Mouse (Mus musculus) C2C12 (cell line): ENCODE data around the gene Ttn. TPM values are rescaled to one million over a fixed set of nuclear protein-coding genes. Genes with fewer than 3 reads are reported as not detected.

Experiments
- H3K27me3 ChIP-seq: one replicate; pipeline ENCODE4 v1.6.1; 2011; ENCODE audit not compliant: control insufficient read depth, insufficient read depth, insufficient read length
- H3K36me3 ChIP-seq: one replicate; pipeline ENCODE4 v1.6.1; 2011; ENCODE audit not compliant: control insufficient read depth, insufficient read depth
- H3K4me3 ChIP-seq: one replicate; pipeline ENCODE4 v1.5.1; 2011; ENCODE audit warnings: mild to moderate bottlenecking, control low read depth; ENCODE audit not compliant: poor library complexity, insufficient read depth, severe bottlenecking
- H3K79me2 ChIP-seq: one replicate; pipeline ENCODE4 v1.6.1; 2011; ENCODE audit not compliant: control insufficient read depth, insufficient read depth
- H3K79me3 ChIP-seq: one replicate; pipeline ENCODE4 v1.6.1; 2011; ENCODE audit warnings: low read depth, control low read depth
- H3ac ChIP-seq: one replicate; pipeline ENCODE3; 2011; ENCODE audit warnings: low read depth; ENCODE audit not compliant: control insufficient read depth, insufficient read length
- CEBPB ChIP-seq: IDR thresholded peaks from one replicate; pipeline ENCODE4 v1.6.1; 2011; ENCODE audit warnings: low read depth, mild to moderate bottlenecking, control low read depth, moderate library complexity
- CTCF ChIP-seq: IDR thresholded peaks from one replicate; pipeline ENCODE4 v1.5.1; 2011; ENCODE audit not compliant: control insufficient read depth, insufficient read depth, insufficient read length
- FOSL1 ChIP-seq: IDR thresholded peaks from one replicate; pipeline ENCODE4 v1.8.0; 2011; ENCODE audit warnings: mild to moderate bottlenecking, low read length; ENCODE audit not compliant: poor library complexity, insufficient read depth, severe bottlenecking
- MAX ChIP-seq: IDR thresholded peaks from one replicate; pipeline ENCODE4 v1.6.1; 2011; ENCODE audit warnings: mild to moderate bottlenecking, control low read depth
- MYOD1 ChIP-seq: IDR thresholded peaks from one replicate; pipeline ENCODE4 v1.6.1; 2011; ENCODE audit warnings: low read depth; ENCODE audit not compliant: control insufficient read depth, insufficient read length
- MYOG ChIP-seq: IDR thresholded peaks from one replicate; pipeline ENCODE4 v1.6.1; 2011; ENCODE audit not compliant: control insufficient read depth, insufficient read length; ENCODE audit errors: extremely low read depth
- USF1 ChIP-seq: IDR thresholded peaks from one replicate; pipeline ENCODE4 v1.6.1; 2011; ENCODE audit warnings: low read depth, mild to moderate bottlenecking, control low read depth, moderate library complexity
- polyA plus RNA-seq: library from polyadenylated mRNA; unstranded; fragments of >200 nt; fragmentation: generic; extraction: Trizol; gene quantifications from one replicate; pipeline ENCODE4 v1.2.1, GENCODE M21; 2012; ENCODE audit warnings: missing spikeins

Gene Ttn
- polyA plus RNA-seq, 1 experiment = 0.43 TPM

DNA sequence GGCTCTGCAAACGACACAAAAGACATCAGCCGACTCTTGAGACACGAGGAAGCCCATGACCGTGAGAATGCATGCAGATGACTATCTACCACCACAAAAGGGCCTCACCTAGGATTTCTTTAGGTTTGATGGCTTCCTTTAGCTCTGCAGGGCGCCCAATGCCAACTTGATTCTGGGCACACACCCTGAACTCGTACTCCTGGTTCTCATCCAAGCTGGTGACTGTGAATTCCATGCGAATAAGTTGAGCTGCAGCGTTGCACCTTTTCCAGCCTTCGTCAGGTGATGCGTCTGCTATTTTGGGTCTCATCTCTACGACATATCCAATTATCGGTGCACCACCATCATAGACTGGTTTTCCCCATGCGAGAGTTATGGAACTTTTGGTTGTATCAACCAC is 217.8 kb downstream of the Ttn start:
- Histone ChIP-seq H3K36me3 (no peaks in the 10 kb centered on the region), H3K4me3 (no peak overlapping the region)
- no peak for TF ChIP-seq FOSL1
- TF ChIP-seq USF1 = no peak
- TF ChIP-seq CTCF = no peak
- TF ChIP-seq MYOD1 = no peak
- no peak for TF ChIP-seq MAX
- no peak for TF ChIP-seq CEBPB
- TF ChIP-seq MYOG = no peak

DNA sequence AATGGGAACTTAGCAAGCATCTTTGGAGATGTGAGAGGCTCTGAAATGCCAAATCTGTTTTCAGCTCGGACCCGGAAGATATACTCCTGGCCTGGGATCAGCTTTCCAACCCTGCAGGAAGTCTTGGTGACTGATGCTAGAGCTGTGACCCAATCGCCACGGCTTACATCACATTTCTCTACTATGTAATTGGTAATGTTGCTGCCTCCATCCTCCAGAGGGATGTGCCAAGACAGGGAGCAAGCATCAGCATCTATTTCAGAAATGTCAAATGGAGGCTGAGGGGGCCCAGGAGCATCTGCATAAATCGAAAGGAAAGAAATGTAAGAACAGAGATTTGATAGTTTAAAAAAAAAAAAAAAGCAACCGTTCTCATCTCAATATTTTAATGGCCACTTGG is 220.2 kb downstream of the Ttn start:
- H3K79me3 ChIP-seq = no peaks in the 10 kb centered on the region
- no peaks in the 10 kb centered on the region for H3K36me3 ChIP-seq
- no peak overlapping the region for H3K4me3 ChIP-seq
- H3ac ChIP-seq = no peak overlapping the region
- TF ChIP-seq FOSL1 = no peak
- no peak for TF ChIP-seq MAX
- no peak for TF ChIP-seq MYOD1
- TF ChIP-seq MYOG = no peak
- TF ChIP-seq CEBPB = no peak
- no peak for TF ChIP-seq CTCF
- no peak for TF ChIP-seq USF1
- H3K79me2 ChIP-seq = no peaks in the 10 kb centered on the region
- no peaks in the 10 kb centered on the region for H3K27me3 ChIP-seq

More for the DNA sequence above, 217.8 kb downstream of the Ttn start:
- H3ac ChIP-seq = no peak overlapping the region
- H3K79me3 ChIP-seq = no peaks in the 10 kb centered on the region
- no peaks in the 10 kb centered on the region for H3K79me2 ChIP-seq
- H3K27me3 ChIP-seq = no peaks in the 10 kb centered on the region

DNA sequence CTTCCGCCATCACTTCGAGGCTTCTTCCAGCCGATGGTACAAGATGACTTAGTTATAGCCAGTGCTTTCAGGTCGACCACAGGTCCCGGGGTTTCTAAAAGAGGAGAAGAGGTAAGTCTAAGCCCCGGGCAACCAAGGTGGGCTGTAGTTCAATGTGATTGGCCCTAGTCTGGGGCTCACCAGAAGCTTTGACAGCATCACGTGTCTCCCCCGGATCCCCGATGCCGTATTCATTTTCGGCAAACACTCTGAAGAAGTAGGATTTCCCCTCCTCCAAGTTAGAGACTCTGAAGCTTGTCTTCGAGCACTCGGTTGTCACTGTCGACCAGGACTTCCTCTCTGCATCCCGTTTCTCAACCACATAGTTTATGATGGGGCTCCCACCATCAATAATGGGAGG is 225.9 kb downstream of the Ttn start:
- Histone ChIP-seq H3K79me3 (no peaks in the 10 kb centered on the region), H3K4me3 (no peak overlapping the region), H3ac (no peak overlapping the region), H3K36me3 (no peaks in the 10 kb centered on the region), H3K79me2 (no peaks in the 10 kb centered on the region), H3K27me3 (no peaks in the 10 kb centered on the region)
- TF ChIP-seq FOSL1 = no peak

DNA sequence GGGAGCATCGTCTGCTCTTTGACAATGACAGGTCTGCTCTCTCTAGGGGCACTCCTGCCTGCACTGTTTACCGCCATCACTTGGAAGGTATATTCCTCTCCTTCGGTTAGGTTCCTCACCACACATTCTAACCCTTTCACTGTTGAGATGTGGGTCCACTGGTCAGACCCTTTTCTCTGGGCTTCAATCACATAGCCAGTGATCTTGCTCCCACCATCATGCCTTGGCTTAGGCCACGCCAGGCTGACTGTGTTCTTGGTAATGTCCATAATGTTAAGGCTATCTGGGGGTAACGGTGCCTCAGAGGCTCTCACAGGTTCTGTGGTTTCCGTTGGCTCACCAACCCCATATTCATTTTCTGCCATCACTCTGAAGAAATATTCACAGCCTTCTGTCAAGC is 230.4 kb downstream of the Ttn start:
- Histone ChIP-seq H3K79me3 (no peaks in the 10 kb centered on the region), H3K79me2 (no peaks in the 10 kb centered on the region), H3K4me3 (no peak overlapping the region), H3K36me3 (no peaks in the 10 kb centered on the region), H3ac (no peak overlapping the region), H3K27me3 (no peaks in the 10 kb centered on the region)
- TF ChIP-seq USF1 (no peak), MAX (no peak), CEBPB (no peak), MYOG (no peak), CTCF (no peak)

DNA sequence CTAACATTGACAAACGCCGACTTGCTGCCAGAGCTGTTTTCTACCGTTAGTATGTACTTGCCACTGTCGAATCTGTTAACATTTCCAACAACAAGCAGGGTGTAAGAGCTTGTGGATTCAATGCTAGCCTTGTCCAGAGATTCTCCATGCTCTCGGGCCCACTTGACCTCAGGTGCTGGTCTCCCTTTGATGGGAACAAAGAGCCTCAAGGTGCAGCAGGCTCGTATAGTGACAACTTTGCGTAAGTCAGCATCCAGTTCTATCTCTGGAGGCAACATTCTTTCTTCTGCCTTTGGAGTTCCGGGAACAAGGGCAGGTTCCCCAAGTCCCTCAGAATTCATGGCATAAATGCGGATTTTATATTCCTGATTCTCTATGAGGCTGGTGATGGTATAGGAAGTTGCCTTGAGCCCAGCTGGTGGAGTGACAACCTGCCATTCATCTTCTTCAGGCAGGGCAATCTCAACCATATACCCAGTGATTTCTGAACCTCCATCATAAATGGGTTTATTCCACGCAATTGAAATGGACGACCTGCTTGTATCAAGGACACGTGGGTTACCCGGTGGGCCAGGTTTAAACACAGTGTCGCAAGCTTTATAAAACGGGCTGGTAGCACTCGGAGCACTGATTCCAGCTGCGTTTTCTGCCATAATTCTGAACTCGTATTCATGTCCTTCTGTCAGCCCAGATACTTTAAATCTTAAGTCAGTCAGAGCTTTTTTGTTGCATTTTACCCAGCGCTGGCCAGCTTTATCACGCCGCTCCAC is 232.8 kb downstream of the Ttn start:
- TF ChIP-seq FOSL1 (no peak), USF1 (no peak), MYOD1 (no peak), MYOG (no peak), MAX (no peak), CEBPB (no peak), CTCF (no peak)
- Histone ChIP-seq H3K79me2 (no peaks in the 10 kb centered on the region), H3K27me3 (no peaks in the 10 kb centered on the region), H3K4me3 (no peak overlapping the region), H3ac (no peak overlapping the region), H3K36me3 (no peaks in the 10 kb centered on the region), H3K79me3 (no peaks in the 10 kb centered on the region)

DNA sequence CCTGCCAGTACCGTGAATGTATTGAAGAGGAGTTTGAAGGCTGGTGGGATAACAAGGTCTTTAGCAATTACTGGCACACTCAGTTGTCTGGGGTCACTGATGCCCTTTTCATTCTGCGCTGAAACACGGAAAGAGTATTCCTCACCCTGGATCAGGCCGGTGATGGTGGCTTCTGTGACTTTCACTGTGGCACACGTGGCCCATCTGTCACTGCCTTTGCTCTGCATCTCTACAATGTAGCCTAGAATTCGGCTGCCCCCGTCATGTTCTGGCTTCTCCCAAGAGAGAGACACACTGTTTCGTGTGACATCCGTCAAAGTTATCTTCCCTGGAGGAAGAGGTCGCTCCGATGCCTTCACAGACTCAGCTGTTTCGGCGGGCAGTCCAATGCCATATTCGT is 233.7 kb downstream of the Ttn start:
- TF ChIP-seq MYOG = no peak
- no peak for TF ChIP-seq MYOD1
- TF ChIP-seq CTCF = no peak
- no peaks in the 10 kb centered on the region for H3K27me3 ChIP-seq
- H3K36me3 ChIP-seq = no peaks in the 10 kb centered on the region
- no peaks in the 10 kb centered on the region for H3K79me2 ChIP-seq
- H3ac ChIP-seq = no peak overlapping the region
- no peak overlapping the region for H3K4me3 ChIP-seq
- no peaks in the 10 kb centered on the region for H3K79me3 ChIP-seq
